Mouse (Mus musculus) embryonic facial prominence, embryonic 15.5 days (tissue): Measurements from ENCODE around the gene Wnt5b. TPM values are rescaled to one million over a fixed set of nuclear protein-coding genes. Genes with fewer than 3 reads are reported as not detected.

Experiments used
- ATAC-seq: fragments of 200-750 bp; cut with Nextera tagmentation; 2 replicates; pipeline ENCODE4 v1.8.0; 2017; ENCODE audit warnings: low read depth, moderate TSS enrichment; ENCODE audit not compliant: insufficient number of reproducible peaks, low FRiP score, low TSS enrichment
- H3K27ac ChIP-seq: fragments of 300-500 bp; sonication (generic); replicated peaks from 2 replicates; pipeline ENCODE4 v1.5.1; 2015; ENCODE audit warnings: mild to moderate bottlenecking, inconsistent platforms
- H3K27me3 ChIP-seq: fragments of 300-500 bp; sonication (generic); 2 replicates; pipeline ENCODE4 v1.6.1; 2015; ENCODE audit warnings: inconsistent platforms
- H3K36me3 ChIP-seq: fragments of 300-500 bp; sonication (generic); 2 replicates; pipeline ENCODE4 v1.6.1; 2015; ENCODE audit warnings: mild to moderate bottlenecking, inconsistent platforms
- H3K4me1 ChIP-seq: fragments of 300-500 bp; sonication (generic); 2 replicates; pipeline ENCODE4 v1.6.1; 2015; ENCODE audit warnings: inconsistent platforms
- H3K4me2 ChIP-seq: fragments of 300-500 bp; sonication (generic); replicated peaks from 2 replicates; pipeline ENCODE4 v1.6.1; 2015; ENCODE audit warnings: mild to moderate bottlenecking, inconsistent platforms
- H3K4me3 ChIP-seq: fragments of 300-500 bp; sonication (generic); replicated peaks from 2 replicates; pipeline ENCODE4 v1.5.1; 2015; ENCODE audit warnings: mild to moderate bottlenecking, inconsistent platforms
- H3K9ac ChIP-seq: fragments of 300-500 bp; sonication (generic); 2 replicates; pipeline ENCODE4 v1.6.1; 2015; ENCODE audit warnings: inconsistent platforms
- H3K9me3 ChIP-seq: fragments of 300-500 bp; sonication (generic); replicated peaks from 2 replicates; pipeline ENCODE4 v1.6.1; 2016; ENCODE audit warnings: inconsistent platforms
- WGBS: fragments of 180-500 bp; shearing (Covaris S2); methylation state at CpG from one replicate; pipeline ENCODE4 v1.1.7; 2015; 5-methylcytosine and 5-hydroxymethylcytosine counted together
- polyA plus RNA-seq: library from polyadenylated mRNA; unstranded; fragments of >200 nt; fragmentation: Nextera tagmentation; extraction: Ambion mirVana; gene quantifications from 2 replicates; pipeline ENCODE4 v1.2.1, GENCODE M21; 2015

The Wnt5b gene
- polyA plus RNA-seq, 1 experiment from 2014 or later: 9.8 TPM

DNA sequence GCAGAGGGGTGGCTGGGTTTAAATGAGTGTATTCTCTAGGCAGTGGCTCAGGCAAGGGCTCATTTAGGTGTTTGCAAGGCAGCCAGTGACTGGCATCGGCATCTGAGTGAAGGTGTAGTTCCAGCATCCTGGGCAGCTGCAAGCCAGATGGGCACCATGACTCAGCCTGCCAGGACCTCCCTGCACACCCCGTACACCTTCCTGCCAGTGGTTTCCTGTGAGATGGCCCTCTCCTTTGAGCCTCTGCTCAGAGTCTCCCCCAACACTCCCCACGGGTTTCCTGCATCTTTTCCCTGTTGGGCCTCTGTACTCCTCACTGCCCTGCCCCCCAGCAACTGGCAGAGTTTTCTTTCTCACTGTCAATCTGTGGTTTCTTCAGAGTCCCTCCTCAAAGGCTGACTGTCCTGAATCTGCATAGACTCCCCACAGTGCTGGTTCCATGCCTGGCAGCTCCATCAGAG, 22.2 kb downstream of the Wnt5b start:
- H3K9me3 ChIP-seq: no peaks in the 10 kb centered on the region
- no peak overlapping the region for H3K27ac ChIP-seq
- H3K9ac ChIP-seq: no peak overlapping the region
- no peak overlapping the region for H3K4me2 ChIP-seq
- no peak for ATAC-seq
- no peaks in the 10 kb centered on the region for H3K36me3 ChIP-seq
- peaks cover 12% of the 10 kb centered on the region; the same call in 1 of the 2 replicates for H3K4me1 ChIP-seq
- no peak overlapping the region for H3K4me3 ChIP-seq
- 20% methylated on average over 3 of the region's 3 CpGs for WGBS
- H3K27me3 ChIP-seq: no peaks in the 10 kb centered on the region

DNA sequence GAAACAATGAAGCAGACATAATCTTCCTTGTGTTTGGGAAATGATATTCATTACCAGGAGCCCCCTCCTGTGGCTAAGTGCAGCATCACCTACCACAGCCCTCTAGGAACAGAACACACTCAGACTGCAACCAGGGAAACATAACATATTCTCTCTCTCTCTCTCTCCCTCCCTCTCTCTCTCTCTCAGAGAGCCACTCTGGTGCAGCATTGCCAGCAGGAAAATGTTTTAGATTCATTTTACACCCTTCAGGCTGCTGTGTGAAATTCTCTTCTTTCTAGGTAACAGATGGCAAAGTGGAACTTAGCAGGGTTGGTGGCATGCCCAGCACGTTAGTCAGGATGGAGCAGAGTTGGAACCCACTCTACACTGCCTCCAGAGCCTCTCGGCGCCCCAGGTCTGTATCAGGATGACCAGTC, 22.7 kb downstream of the Wnt5b start:
- H3K9ac ChIP-seq: no peak overlapping the region
- no peak overlapping the region for H3K4me3 ChIP-seq
- ATAC-seq: no peak
- no peaks in the 10 kb centered on the region for H3K9me3 ChIP-seq
- no peaks in the 10 kb centered on the region for H3K36me3 ChIP-seq
- no peak overlapping the region for H3K27ac ChIP-seq
- peaks cover 12% of the 10 kb centered on the region; the same call in 1 of the 2 replicates for H3K4me1 ChIP-seq
- H3K27me3 ChIP-seq: no peaks in the 10 kb centered on the region
- 65% methylated on average over 3 of the region's 3 CpGs for WGBS
- no peak overlapping the region for H3K4me2 ChIP-seq

DNA sequence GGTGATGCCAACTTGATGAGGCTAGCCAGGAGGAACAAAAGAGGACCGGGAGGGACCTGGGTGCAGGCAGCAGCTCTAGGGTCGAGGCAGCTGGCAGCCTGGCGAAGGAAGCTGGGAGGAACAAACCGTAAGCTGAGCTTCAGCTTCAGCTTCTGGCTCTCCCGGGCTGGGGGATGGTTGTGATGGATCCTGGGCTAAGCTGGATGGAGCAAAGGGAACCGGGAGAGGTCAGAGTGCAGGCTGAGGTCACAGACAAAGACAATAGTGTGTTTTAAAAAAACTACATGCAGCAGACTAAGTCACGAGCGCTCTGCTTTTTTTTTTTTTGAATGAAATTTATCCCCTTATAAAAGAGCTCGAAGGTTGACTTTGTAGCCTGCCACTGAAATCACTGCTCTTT, 23.4 kb downstream of the Wnt5b start:
- H3K27me3 ChIP-seq: no peaks in the 10 kb centered on the region
- H3K4me3 ChIP-seq: no peak overlapping the region
- WGBS: 37% methylated on average over 9 of the region's 9 CpGs
- H3K4me2 ChIP-seq: no peak overlapping the region
- no peak for ATAC-seq
- H3K9me3 ChIP-seq: no peaks in the 10 kb centered on the region
- H3K27ac ChIP-seq: no peak overlapping the region
- H3K9ac ChIP-seq: no peak overlapping the region
- H3K4me1 ChIP-seq: peaks cover 12% of the 10 kb centered on the region; the same call in 1 of the 2 replicates
- no peaks in the 10 kb centered on the region for H3K36me3 ChIP-seq

DNA sequence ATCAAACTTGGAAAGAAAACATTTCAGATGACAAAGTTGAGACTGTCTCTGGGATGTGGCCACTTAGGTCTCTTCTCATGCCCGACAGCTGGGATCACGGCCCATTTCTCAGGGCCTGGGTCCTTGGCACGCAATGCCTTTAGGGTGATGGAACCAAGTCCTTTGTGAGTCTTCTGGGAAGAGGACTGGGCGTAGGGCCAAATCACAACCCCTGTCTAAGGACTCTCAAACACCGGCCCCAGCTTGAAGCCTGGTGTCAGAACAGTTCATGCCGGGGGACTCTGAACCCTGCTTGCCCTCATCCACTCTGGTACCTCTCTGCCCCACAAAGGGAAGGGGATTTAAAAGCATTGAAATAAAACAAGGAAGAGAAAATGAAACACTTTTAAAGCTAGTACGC, 30.1 kb downstream of the Wnt5b start:
- H3K9ac ChIP-seq: no peak overlapping the region
- H3K4me2 ChIP-seq: no peak overlapping the region
- no peak overlapping the region for H3K27ac ChIP-seq
- H3K9me3 ChIP-seq: no peaks in the 10 kb centered on the region
- ATAC-seq: no peak
- H3K36me3 ChIP-seq: no peaks in the 10 kb centered on the region
- WGBS: 72% methylated on average over 7 of the region's 7 CpGs
- no peaks in the 10 kb centered on the region for H3K27me3 ChIP-seq
- H3K4me3 ChIP-seq: no peak overlapping the region
- H3K4me1 ChIP-seq: peaks cover 12% of the 10 kb centered on the region

DNA sequence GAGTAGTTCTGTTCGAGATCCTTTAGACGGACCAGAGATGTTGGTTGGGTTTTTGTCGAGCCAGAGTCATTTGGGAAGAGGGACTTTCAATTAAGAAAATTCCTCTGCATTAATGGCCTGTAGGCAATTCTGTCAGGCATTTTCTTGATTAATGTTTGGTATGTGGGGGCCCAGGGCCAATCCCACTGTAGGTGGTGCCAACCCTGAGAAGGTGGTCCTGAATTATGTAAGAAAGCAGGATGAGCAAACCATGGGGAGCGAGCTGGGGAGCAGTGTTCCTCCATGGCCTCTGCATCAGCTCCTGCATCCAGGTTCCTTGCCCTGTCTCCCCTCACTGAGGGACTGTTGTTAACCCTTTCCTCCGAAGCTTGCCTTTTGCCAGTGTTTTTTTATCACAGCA, 30.7 kb downstream of the Wnt5b start:
- WGBS: 69% methylated on average over 5 of the region's 5 CpGs
- Histone ChIP-seq H3K27ac (no peak overlapping the region), H3K9me3 (no peaks in the 10 kb centered on the region), H3K4me3 (no peak overlapping the region), H3K9ac (no peak overlapping the region), H3K4me1 (peaks cover 12% of the 10 kb centered on the region), H3K36me3 (no peaks in the 10 kb centered on the region), H3K27me3 (no peaks in the 10 kb centered on the region), H3K4me2 (no peak overlapping the region)
- no peak for ATAC-seq

DNA sequence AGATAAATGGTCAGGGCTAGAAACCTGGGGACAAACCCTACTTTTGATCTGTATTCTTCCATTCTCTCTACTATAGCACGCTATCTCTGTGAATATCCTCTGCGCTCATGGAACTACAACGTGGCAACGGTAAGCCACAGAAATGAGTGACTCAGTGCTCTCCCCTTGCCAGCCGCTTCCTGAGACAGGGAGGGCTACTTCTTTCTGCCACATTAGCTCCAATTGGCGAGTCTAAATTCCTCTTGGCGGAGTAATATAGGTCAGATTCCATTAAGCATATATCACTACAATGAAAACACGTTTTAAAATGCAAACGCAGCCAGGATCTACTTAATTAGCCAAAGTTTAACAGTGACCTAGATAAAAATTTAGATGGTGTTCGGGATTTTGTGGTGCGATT, 31.4 kb downstream of the Wnt5b start:
- H3K36me3 ChIP-seq: no peaks in the 10 kb centered on the region
- no peaks in the 10 kb centered on the region for H3K27me3 ChIP-seq
- no peak overlapping the region for H3K4me2 ChIP-seq
- H3K9ac ChIP-seq: no peak overlapping the region
- ATAC-seq: no peak
- no peak overlapping the region for H3K27ac ChIP-seq
- no peak overlapping the region for H3K4me3 ChIP-seq
- WGBS: 87% methylated on average over 11 of the region's 11 CpGs
- H3K9me3 ChIP-seq: no peaks in the 10 kb centered on the region
- peaks cover 12% of the 10 kb centered on the region for H3K4me1 ChIP-seq

DNA sequence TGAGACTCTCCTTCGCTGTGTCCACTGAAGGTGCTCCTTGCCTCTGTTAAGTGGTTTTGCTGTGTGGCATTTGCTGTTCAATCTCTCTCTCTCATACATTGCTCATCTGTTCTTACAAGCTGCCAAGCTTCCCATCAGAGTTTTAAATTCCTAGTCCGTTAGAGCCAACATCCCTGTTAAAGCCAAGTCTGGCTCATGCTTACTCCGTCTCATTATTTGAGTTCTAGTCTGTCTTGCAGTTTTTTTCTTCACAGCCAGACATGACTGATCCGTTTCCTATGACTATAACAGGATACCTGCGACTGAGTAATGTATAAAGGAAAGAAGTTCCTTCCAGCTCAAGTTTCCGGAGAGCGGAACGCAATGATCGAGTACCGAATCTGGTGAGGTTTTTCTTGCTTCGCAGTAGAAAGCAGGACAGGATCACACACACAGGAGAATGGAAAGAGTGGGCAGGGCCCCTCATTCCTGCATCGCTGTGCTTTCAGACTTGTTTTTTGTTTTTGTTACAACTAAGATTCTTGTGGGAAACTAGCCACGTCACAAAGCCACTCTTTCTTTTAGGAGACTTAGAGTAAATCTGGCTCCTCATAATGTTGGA, 34.6 kb downstream of the Wnt5b start:
- Histone ChIP-seq H3K9me3 (no peaks in the 10 kb centered on the region), H3K9ac (no peak overlapping the region), H3K4me3 (no peak overlapping the region), H3K36me3 (no peaks in the 10 kb centered on the region), H3K27ac (no peak overlapping the region), H3K27me3 (no peaks in the 10 kb centered on the region), H3K4me2 (no peak overlapping the region), H3K4me1 (peaks cover 11% of the 10 kb centered on the region)
- WGBS: 82% methylated on average over 13 of the region's 13 CpGs
- no peak for ATAC-seq

DNA sequence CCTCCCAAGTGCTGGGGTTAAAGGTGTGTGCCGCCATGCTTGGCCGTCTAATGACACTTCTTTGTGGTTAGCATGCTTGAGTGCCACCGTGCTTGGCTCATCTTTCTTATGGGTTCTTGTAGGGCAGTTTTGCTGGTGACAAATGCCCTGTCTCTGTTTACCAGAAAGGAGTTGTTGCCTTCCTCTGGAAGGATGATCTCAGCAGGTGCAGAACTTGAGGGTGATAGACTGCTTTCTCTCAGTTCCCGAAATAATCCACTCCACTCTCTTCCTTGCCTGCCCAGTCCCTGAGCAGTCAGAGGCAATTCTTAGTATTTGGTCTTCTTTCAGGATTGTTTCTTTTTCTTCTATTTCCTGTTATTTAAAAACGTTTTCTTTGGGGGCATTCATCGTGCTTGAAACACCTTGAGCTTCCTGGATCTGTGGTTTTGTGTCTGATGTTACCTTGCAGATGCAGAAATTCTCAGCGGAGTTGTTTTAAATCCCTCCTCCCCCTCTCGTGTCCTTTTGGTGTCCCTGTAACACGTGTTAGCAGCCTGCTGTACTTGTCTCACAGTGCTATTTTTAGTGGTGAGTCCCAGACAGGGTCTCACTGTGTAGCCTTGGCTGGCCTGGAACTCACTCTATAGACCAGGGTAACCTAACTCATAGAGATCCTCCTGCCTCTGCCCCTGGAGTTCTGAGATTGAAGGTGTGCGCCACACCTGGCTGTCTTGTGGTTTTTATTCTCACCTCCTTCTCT, 35.3 kb downstream of the Wnt5b start:
- no peak overlapping the region for H3K27ac ChIP-seq
- no peaks in the 10 kb centered on the region for H3K27me3 ChIP-seq
- ATAC-seq: no peak
- no peak overlapping the region for H3K4me3 ChIP-seq
- H3K9ac ChIP-seq: no peak overlapping the region
- no peaks in the 10 kb centered on the region for H3K9me3 ChIP-seq
- no peak overlapping the region for H3K4me2 ChIP-seq
- H3K4me1 ChIP-seq: peaks cover 3% of the 10 kb centered on the region; the same call in 1 of the 2 replicates
- 76% methylated on average over 10 of the region's 10 CpGs for WGBS
- H3K36me3 ChIP-seq: no peaks in the 10 kb centered on the region

DNA sequence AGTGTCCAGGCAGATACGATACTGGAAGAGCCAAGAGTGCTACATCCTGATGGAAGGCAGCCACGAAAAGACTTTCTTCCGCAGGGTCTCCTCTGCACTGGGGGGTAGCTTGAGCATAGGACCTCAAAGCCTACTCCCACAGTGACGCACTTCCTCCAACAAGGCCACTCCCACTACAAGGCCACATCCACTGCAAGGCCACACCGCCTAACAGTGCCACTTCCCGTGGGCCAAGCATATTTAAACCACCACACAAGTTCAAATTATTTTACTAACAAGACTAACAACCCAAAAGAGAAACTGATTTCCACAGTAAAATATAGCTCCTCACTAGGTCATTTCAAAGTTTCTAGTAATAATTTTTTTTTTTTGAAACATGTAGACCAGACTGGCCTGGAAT, 35.9 kb downstream of the Wnt5b start:
- H3K4me2 ChIP-seq: no peak overlapping the region
- no peak overlapping the region for H3K27ac ChIP-seq
- no peak overlapping the region for H3K4me3 ChIP-seq
- no peaks in the 10 kb centered on the region for H3K27me3 ChIP-seq
- WGBS: 95% methylated on average over 6 of the region's 6 CpGs
- no peak for ATAC-seq
- H3K9me3 ChIP-seq: no peaks in the 10 kb centered on the region
- no peaks in the 10 kb centered on the region for H3K4me1 ChIP-seq
- no peaks in the 10 kb centered on the region for H3K36me3 ChIP-seq
- H3K9ac ChIP-seq: no peak overlapping the region

DNA sequence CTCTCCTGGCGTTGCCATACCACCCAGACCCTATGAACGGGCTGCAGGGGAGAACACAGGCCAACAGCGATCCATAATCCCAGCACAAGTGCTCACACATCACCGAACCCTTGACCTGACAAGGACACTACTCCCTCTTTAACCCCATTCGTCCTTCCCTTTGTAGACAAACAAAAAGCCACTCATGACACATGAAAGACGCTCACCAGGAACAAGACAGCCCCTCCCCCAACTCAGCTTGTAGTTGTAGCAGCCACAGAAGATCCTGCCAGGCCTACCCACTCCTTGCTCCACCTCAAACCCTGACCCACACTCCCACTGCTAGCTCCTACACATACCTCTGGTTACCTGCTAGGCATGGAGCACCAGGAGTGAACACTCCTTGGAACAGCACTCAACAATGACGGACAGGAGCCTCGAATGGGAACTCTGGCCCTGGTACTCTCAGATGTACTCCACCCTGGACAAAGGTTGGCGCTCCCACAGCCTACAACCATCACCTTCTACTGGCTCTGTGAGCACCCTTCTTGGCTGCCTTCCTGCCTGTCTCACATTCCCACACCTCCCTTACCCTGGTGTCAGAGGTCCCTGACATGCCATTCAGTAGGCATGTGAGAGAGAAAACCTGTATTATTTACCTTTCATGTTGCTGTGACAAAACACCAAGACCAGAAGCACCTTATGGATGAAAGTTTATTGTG, 38.5 kb downstream of the Wnt5b start:
- Histone ChIP-seq H3K9me3 (no peaks in the 10 kb centered on the region), H3K36me3 (no peaks in the 10 kb centered on the region), H3K4me3 (no peak overlapping the region), H3K27me3 (no peaks in the 10 kb centered on the region), H3K4me2 (no peak overlapping the region), H3K4me1 (peaks cover 5% of the 10 kb centered on the region; the same call in 1 of the 2 replicates), H3K9ac (no peak overlapping the region), H3K27ac (no peak overlapping the region)
- no peak for ATAC-seq
- 83% methylated on average over 9 of the region's 9 CpGs for WGBS

DNA sequence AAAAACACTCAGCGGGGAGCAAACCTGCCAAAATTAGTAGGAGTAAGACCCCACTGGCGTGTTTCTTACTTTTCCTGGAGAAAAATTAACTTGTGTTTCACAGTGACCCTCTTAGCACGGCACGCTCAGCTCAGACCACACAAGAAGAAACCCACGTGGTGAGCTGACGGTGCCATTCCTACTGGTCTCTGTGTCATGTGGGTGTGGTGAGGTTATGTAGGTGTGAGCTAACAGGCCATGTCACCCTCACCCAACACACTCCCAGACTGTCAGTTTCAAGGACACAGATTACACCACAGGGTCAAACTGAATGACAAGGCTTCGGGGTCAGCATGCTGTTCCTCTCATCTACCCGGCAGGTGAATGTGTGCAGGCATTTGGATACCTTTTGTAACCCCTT, 39.4 kb downstream of the Wnt5b start:
- Histone ChIP-seq H3K36me3 (no peaks in the 10 kb centered on the region), H3K27me3 (no peaks in the 10 kb centered on the region), H3K4me3 (no peak overlapping the region), H3K27ac (no peak overlapping the region), H3K4me1 (peaks cover 9% of the 10 kb centered on the region), H3K9me3 (no peaks in the 10 kb centered on the region), H3K9ac (no peak overlapping the region), H3K4me2 (no peak overlapping the region)
- 80% methylated on average over 8 of the region's 8 CpGs for WGBS
- no peak for ATAC-seq
